19 mouse cellular contexts compared by ENCODE assay signal in the genomic region with DNA sequence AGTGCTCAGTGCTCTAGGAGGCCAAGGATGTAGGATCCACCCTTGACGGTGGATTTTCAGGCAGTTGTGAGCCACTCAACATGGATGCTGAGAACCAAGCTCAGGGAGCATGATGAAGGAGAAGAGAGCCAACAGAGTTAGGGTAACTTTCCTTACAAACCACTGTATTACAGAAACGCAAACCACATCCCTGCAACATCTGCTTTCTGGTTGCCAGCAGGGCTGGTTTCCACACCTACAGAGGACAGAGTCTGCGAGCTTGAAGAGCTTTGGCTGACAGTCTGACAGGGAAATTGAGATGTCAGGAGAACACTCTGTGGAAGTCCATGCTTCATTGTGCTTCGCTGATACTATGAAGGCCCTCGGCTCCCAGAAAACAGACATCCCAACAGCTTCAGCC. TPM values are rescaled to one million over a fixed set of nuclear protein-coding genes. Genes with fewer than 3 reads are reported as not detected.
A peak's percentile ranks its signal among the peaks of the same experiment; 100 is the strongest.
DNase-seq lines count a peak whose midpoint lies in the region; ATAC-seq and TF ChIP-seq lines count a peak whose summit lies in the region.
"Had no signal": no experiment of that assay in that cellular context is flagged by ENCODE, and none has a peak within 500 bp of the region (broad histone marks: within the 10 kb centered on the region; RNA-seq: fewer than 3 reads in every experiment).

No protein-coding gene starts in this region.

- no peak overlapping the region for H3K9ac ChIP-seq in heart, embryonic 13.5 days
- H3K9ac ChIP-seq in heart, embryonic 11.5 days (ENCODE audit: low read depth, low read length) = no peak overlapping the region
- H3K9ac ChIP-seq in embryonic facial prominence, embryonic 13.5 days = no peak overlapping the region
- H3K9ac ChIP-seq in limb, embryonic 14.5 days (ENCODE audit: low read depth, low read length, severe bottlenecking) = no peak overlapping the region
- H3K9ac ChIP-seq: heart, embryonic 15.5 days; hindbrain, embryonic 15.5 days had no signal

- no peaks in the 10 kb centered on the region for H3K36me3 ChIP-seq in heart, embryonic 13.5 days
- H3K36me3 ChIP-seq in heart, embryonic 11.5 days (ENCODE audit: control insufficient read depth, insufficient read depth, low read length) = no peaks in the 10 kb centered on the region
- H3K36me3 ChIP-seq in embryonic facial prominence, embryonic 13.5 days = no peaks in the 10 kb centered on the region
- no peaks in the 10 kb centered on the region for H3K36me3 ChIP-seq in limb, embryonic 14.5 days (ENCODE audit: control insufficient read depth, insufficient read depth, low read length)
- H3K36me3 ChIP-seq: heart, embryonic 15.5 days; hindbrain, embryonic 15.5 days had no signal

- H3K4me3 ChIP-seq in heart, embryonic 13.5 days = no peak overlapping the region
- H3K4me3 ChIP-seq in heart, embryonic 11.5 days (ENCODE audit: low read depth, low read length) = no peak overlapping the region
- H3K4me3 ChIP-seq in embryonic facial prominence, embryonic 13.5 days = no peak overlapping the region
- no peak overlapping the region for H3K4me3 ChIP-seq in limb, embryonic 14.5 days (replicated peaks; ENCODE audit: low read length)
- H3K4me3 ChIP-seq: erythroblast, embryonic 14.5 days; heart, embryonic 15.5 days; hindbrain, embryonic 15.5 days had no signal

- no peak for ATAC-seq in heart, embryonic 13.5 days (ENCODE audit: extremely low read depth, insufficient number of reproducible peaks, low FRiP score, low TSS enrichment)
- ATAC-seq in heart, embryonic 11.5 days (replicated peaks; ENCODE audit: insufficient number of reproducible peaks, low FRiP score, low TSS enrichment) = no peak
- no peak for ATAC-seq in embryonic facial prominence, embryonic 13.5 days (ENCODE audit: insufficient number of reproducible peaks, insufficient read depth, low FRiP score, low TSS enrichment, low read depth)
- no peak for ATAC-seq in limb, embryonic 14.5 days (ENCODE audit: low FRiP score, low read depth)
- ATAC-seq in cerebellum, adult (ENCODE audit: insufficient number of reproducible peaks, low FRiP score, low TSS enrichment) = no peak
- ATAC-seq in activated CD4-positive, CD25-positive, alpha-beta regulatory T cell, adult 4 months = no peak
- ATAC-seq: midbrain, embryonic 16.5 days; Patski had no signal

- peaks cover 35% of the 10 kb centered on the region for H3K4me1 ChIP-seq in heart, embryonic 13.5 days
- H3K4me1 ChIP-seq in heart, embryonic 11.5 days (ENCODE audit: control insufficient read depth, insufficient read depth, low read length) = peaks cover 21% of the 10 kb centered on the region
- peaks cover 41% of the 10 kb centered on the region for H3K4me1 ChIP-seq in embryonic facial prominence, embryonic 13.5 days
- peaks cover 39% of the 10 kb centered on the region for H3K4me1 ChIP-seq in limb, embryonic 14.5 days (ENCODE audit: control insufficient read depth, insufficient read depth, low read length)

- peak; percentile 71 for DNase-seq in 416B (ENCODE audit: low read depth)
- DNase-seq in limb, embryonic 14.5 days (ENCODE audit: low spot score) = no peak
- no peak for DNase-seq in right cerebral cortex, postnatal 14 days
- DNase-seq: B cell, adult 2 months; cerebellum, postnatal 36 days; gastrocnemius, postnatal 36 days; kidney, adult 8-10 months; layer of hippocampus, postnatal 36 days had no signal

- no peaks in the 10 kb centered on the region for H3K27me3 ChIP-seq in heart, embryonic 13.5 days (replicated peaks)
- H3K27me3 ChIP-seq in heart, embryonic 11.5 days (ENCODE audit: control insufficient read depth, insufficient read depth, low read length) = no peaks in the 10 kb centered on the region
- H3K27me3 ChIP-seq in embryonic facial prominence, embryonic 13.5 days = no peaks in the 10 kb centered on the region
- H3K27me3 ChIP-seq in limb, embryonic 14.5 days (ENCODE audit: control insufficient read depth, insufficient read depth, low read length) = no peaks in the 10 kb centered on the region
- H3K27me3 ChIP-seq: heart, embryonic 15.5 days; hindbrain, embryonic 15.5 days; Patski had no signal

- WGBS in heart, embryonic 13.5 days = 61% methylated on average over 5 of the region's 5 CpGs
- WGBS in heart, embryonic 11.5 days (ENCODE audit: insufficient replicate concordance) = 62% methylated on average over 5 of the region's 5 CpGs
- 54% methylated on average over 5 of the region's 5 CpGs for WGBS in embryonic facial prominence, embryonic 13.5 days
- WGBS in limb, embryonic 14.5 days = 51% methylated on average over 5 of the region's 5 CpGs

- no peak for TF ChIP-seq POLR2A in limb, embryonic 14.5 days (IDR thresholded peaks at IDR 0.05; ENCODE audit: borderline replicate concordance, extremely low read depth, insufficient read depth, insufficient read length)

- H3K9me3 ChIP-seq in heart, embryonic 13.5 days = no peaks in the 10 kb centered on the region
- no peaks in the 10 kb centered on the region for H3K9me3 ChIP-seq in heart, embryonic 11.5 days (replicated peaks; ENCODE audit: control insufficient read depth, low read length)
- H3K9me3 ChIP-seq in embryonic facial prominence, embryonic 13.5 days = no peaks in the 10 kb centered on the region
- H3K9me3 ChIP-seq in limb, embryonic 14.5 days (ENCODE audit: control insufficient read depth, low read length) = no peaks in the 10 kb centered on the region
- H3K9me3 ChIP-seq: heart, embryonic 15.5 days; hindbrain, embryonic 15.5 days had no signal

- H3K4me2 ChIP-seq in heart, embryonic 13.5 days = no peak overlapping the region
- H3K4me2 ChIP-seq in heart, embryonic 11.5 days = no peak overlapping the region
- no peak overlapping the region for H3K4me2 ChIP-seq in embryonic facial prominence, embryonic 13.5 days
- no peak overlapping the region for H3K4me2 ChIP-seq in limb, embryonic 14.5 days (replicated peaks; ENCODE audit: low read depth, low read length, severe bottlenecking)
- H3K4me2 ChIP-seq: heart, embryonic 15.5 days; hindbrain, embryonic 15.5 days had no signal

- H3K27ac ChIP-seq in heart, embryonic 13.5 days (replicated peaks) = 0 out of 2 replicates have a peak overlapping the region, but pooled peaks have one; percentile 15
- no peak overlapping the region; the same call in 1 of the 2 replicates for H3K27ac ChIP-seq in heart, embryonic 11.5 days (ENCODE audit: low read depth, low read length)
- H3K27ac ChIP-seq in embryonic facial prominence, embryonic 13.5 days = peak overlapping the region; percentile 90
- peak overlapping the region; percentile 85 for H3K27ac ChIP-seq in limb, embryonic 14.5 days (replicated peaks; ENCODE audit: low read depth, low read length)
- H3K27ac ChIP-seq: heart, embryonic 15.5 days; hindbrain, embryonic 15.5 days; macrophage had no signal

RNA-seq across cellular contexts. Expression of gene Adpgk, which starts 3.3 kb away (rescaled TPM):
- 24.1 and 24.7 TPM in 2 replicates for polyA plus RNA-seq in heart, embryonic 13.5 days (2015; fragmentation: Nextera tagmentation; extraction: Ambion mirVana)
- 29.5 and 29.6 TPM in 2 replicates for polyA plus RNA-seq in heart, embryonic 11.5 days (2014; fragmentation: Nextera tagmentation; extraction: Ambion mirVana)
- 35.6 and 39.2 TPM in 2 replicates for polyA plus RNA-seq in embryonic facial prominence, embryonic 13.5 days (2015; fragmentation: Nextera tagmentation; extraction: Ambion mirVana)
- polyA plus RNA-seq in limb, embryonic 14.5 days (2012; rRNA removed) = 46.2 and 47.4 TPM in 2 replicates
- 51.2 and 53.0 TPM in 2 replicates for polyA plus RNA-seq in limb, embryonic 14.5 days (2014; fragmentation: Nextera tagmentation; extraction: Ambion mirVana)
- polyA plus RNA-seq in activated CD4-positive, CD25-positive, alpha-beta regulatory T cell, adult 4 months (2017; shearing (Covaris generic)) = 10 to 100 TPM in 1 of 2 experiments, 1 to 10 TPM in 1; 7.7 to 12.4 TPM
